Mouse (Mus musculus) liver, embryonic 15.5 days (tissue): ENCODE measurements around the gene Ccdc70. TPM values are rescaled to one million over a fixed set of nuclear protein-coding genes. Genes with fewer than 3 reads are reported as not detected.

Experiments used
- ATAC-seq: fragments of 200-750 bp; cut with Nextera tagmentation; 2 replicates; pipeline ENCODE4 v1.8.0; 2017; ENCODE audit warnings: moderate number of reproducible peaks, mild to moderate bottlenecking, moderate library complexity; ENCODE audit not compliant: insufficient read depth
- H3K27ac ChIP-seq: fragments of 300-500 bp; sonication (generic); replicated peaks from 2 replicates; pipeline ENCODE4 v1.5.1; 2015; ENCODE audit warnings: mild to moderate bottlenecking, inconsistent platforms
- H3K27me3 ChIP-seq: fragments of 300-500 bp; sonication (generic); 2 replicates; pipeline ENCODE4 v1.6.1; 2015; ENCODE audit warnings: mild to moderate bottlenecking, inconsistent platforms
- H3K36me3 ChIP-seq: fragments of 300-500 bp; sonication (generic); replicated peaks from 2 replicates; pipeline ENCODE4 v1.6.1; 2015; ENCODE audit warnings: moderate library complexity, mild to moderate bottlenecking, inconsistent platforms
- H3K4me1 ChIP-seq: fragments of 300-500 bp; sonication (generic); replicated peaks from 2 replicates; pipeline ENCODE4 v1.6.1; 2015; ENCODE audit warnings: inconsistent platforms
- H3K4me2 ChIP-seq: fragments of 300-500 bp; sonication (generic); 2 replicates; pipeline ENCODE4 v1.6.1; 2015; ENCODE audit warnings: moderate library complexity, mild to moderate bottlenecking, inconsistent platforms
- H3K4me3 ChIP-seq: fragments of 300-500 bp; sonication (generic); replicated peaks from 2 replicates; pipeline ENCODE4 v1.5.1; 2015; ENCODE audit warnings: mild to moderate bottlenecking, inconsistent platforms
- H3K9ac ChIP-seq: fragments of 300-500 bp; sonication (generic); 2 replicates; pipeline ENCODE4 v1.6.1; 2015; ENCODE audit warnings: moderate library complexity, mild to moderate bottlenecking, inconsistent platforms
- H3K9me3 ChIP-seq: fragments of 300-500 bp; sonication (generic); replicated peaks from 2 replicates; pipeline ENCODE4 v1.6.1; 2016; ENCODE audit warnings: inconsistent platforms
- WGBS: fragments of 180-500 bp; shearing (Covaris S2); methylation state at CpG from one replicate; pipeline ENCODE4 v1.1.7; 2015; ENCODE audit warnings: mixed read lengths; ENCODE audit not compliant: insufficient replicate concordance; 5-methylcytosine and 5-hydroxymethylcytosine counted together
- polyA plus RNA-seq: library from polyadenylated mRNA; unstranded; fragments of >200 nt; fragmentation: Nextera tagmentation; extraction: Ambion mirVana; gene quantifications from 2 replicates; pipeline ENCODE4 v1.2.1, GENCODE M21; 2015

Gene Ccdc70
- polyA plus RNA-seq, 1 experiment from 2014 or later, result not detected

- H3K27ac ChIP-seq, result no peak overlapping the region
- 56% methylated on average over 8 of the region's 8 CpGs for WGBS
- no peak overlapping the region for H3K9ac ChIP-seq
- H3K9me3 ChIP-seq, result no peaks in the 10 kb centered on the region
- H3K4me2 ChIP-seq, result no peak overlapping the region
- no peak for ATAC-seq
- no peaks in the 10 kb centered on the region for H3K4me1 ChIP-seq
- H3K36me3 ChIP-seq, result no peaks in the 10 kb centered on the region
- no peaks in the 10 kb centered on the region for H3K27me3 ChIP-seq
- H3K4me3 ChIP-seq, result no peak overlapping the region
Measured at GRCm38 (mm10) chr8:21981664-21982337, 12.2 kb downstream of the Ccdc70 start.

GRCm38 (mm10) chr8:21992184-21992583 is 22.6 kb downstream of the Ccdc70 start:
- Histone ChIP-seq H3K9me3 (no peaks in the 10 kb centered on the region), H3K27me3 (no peaks in the 10 kb centered on the region), H3K9ac (no peak overlapping the region), H3K4me2 (no peak overlapping the region), H3K4me3 (no peak overlapping the region), H3K27ac (no peak overlapping the region), H3K4me1 (no peaks in the 10 kb centered on the region), H3K36me3 (peaks cover 71% of the 10 kb centered on the region)
- no peak for ATAC-seq
- WGBS, result 26% methylated on average over 6 of the region's 6 CpGs

- H3K9me3 ChIP-seq, result no peaks in the 10 kb centered on the region
- no peak overlapping the region for H3K4me3 ChIP-seq
- H3K27me3 ChIP-seq, result no peaks in the 10 kb centered on the region
- H3K9ac ChIP-seq, result no peak overlapping the region
- WGBS, result 38% methylated on average over 3 of the region's 3 CpGs
- no peak overlapping the region for H3K27ac ChIP-seq
- no peaks in the 10 kb centered on the region for H3K4me1 ChIP-seq
- no peak for ATAC-seq
- H3K4me2 ChIP-seq, result no peak overlapping the region
- peaks cover 88% of the 10 kb centered on the region for H3K36me3 ChIP-seq
Measured at GRCm38 (mm10) chr8:21995181-21995580, 25.6 kb downstream of the Ccdc70 start.

GRCm38 (mm10) chr8:22004750-22005522 is 35.4 kb downstream of the Ccdc70 start:
- H3K4me1 ChIP-seq, result no peaks in the 10 kb centered on the region
- 77% methylated on average over 14 of the region's 14 CpGs for WGBS
- no peak overlapping the region for H3K4me2 ChIP-seq
- no peak overlapping the region for H3K9ac ChIP-seq
- no peak for ATAC-seq
- no peak overlapping the region for H3K27ac ChIP-seq
- H3K36me3 ChIP-seq, result peaks cover 75% of the 10 kb centered on the region
- no peaks in the 10 kb centered on the region for H3K27me3 ChIP-seq
- no peaks in the 10 kb centered on the region for H3K9me3 ChIP-seq
- no peak overlapping the region for H3K4me3 ChIP-seq

GRCm38 (mm10) chr8:22006423-22006822 is 36.8 kb downstream of the Ccdc70 start:
- no peak overlapping the region for H3K27ac ChIP-seq
- no peaks in the 10 kb centered on the region for H3K27me3 ChIP-seq
- no peak overlapping the region for H3K4me2 ChIP-seq
- ATAC-seq, result no peak
- H3K4me3 ChIP-seq, result no peak overlapping the region
- WGBS, result 73% methylated on average over 6 of the region's 6 CpGs
- no peaks in the 10 kb centered on the region for H3K4me1 ChIP-seq
- H3K9ac ChIP-seq, result no peak overlapping the region
- H3K9me3 ChIP-seq, result no peaks in the 10 kb centered on the region
- peaks cover 79% of the 10 kb centered on the region for H3K36me3 ChIP-seq

GRCm38 (mm10) chr8:22009403-22009802 is 39.8 kb downstream of the Ccdc70 start:
- no peaks in the 10 kb centered on the region for H3K4me1 ChIP-seq
- no peak overlapping the region for H3K27ac ChIP-seq
- H3K9me3 ChIP-seq, result no peaks in the 10 kb centered on the region
- no peaks in the 10 kb centered on the region for H3K27me3 ChIP-seq
- H3K4me2 ChIP-seq, result no peak overlapping the region
- no peak overlapping the region for H3K4me3 ChIP-seq
- peaks cover 82% of the 10 kb centered on the region for H3K36me3 ChIP-seq
- H3K9ac ChIP-seq, result no peak overlapping the region
- no peak for ATAC-seq
- WGBS, result 62% methylated on average over 3 of the region's 3 CpGs

GRCm38 (mm10) chr8:22013034-22013707 is 43.6 kb downstream of the Ccdc70 start:
- Histone ChIP-seq H3K4me2 (no peak overlapping the region), H3K36me3 (peaks cover 93% of the 10 kb centered on the region), H3K9me3 (no peaks in the 10 kb centered on the region), H3K4me1 (no peaks in the 10 kb centered on the region), H3K9ac (no peak overlapping the region), H3K4me3 (no peak overlapping the region), H3K27ac (no peak overlapping the region), H3K27me3 (no peaks in the 10 kb centered on the region)
- no peak for ATAC-seq
- WGBS, result 75% methylated on average over 24 of the region's 24 CpGs

- no peak for ATAC-seq
- H3K4me2 ChIP-seq, result no peak overlapping the region
- no peak overlapping the region for H3K9ac ChIP-seq
- H3K27ac ChIP-seq, result no peak overlapping the region
- 78% methylated on average over 7 of the region's 7 CpGs for WGBS
- H3K36me3 ChIP-seq, result peaks cover 88% of the 10 kb centered on the region
- no peaks in the 10 kb centered on the region for H3K27me3 ChIP-seq
- H3K4me1 ChIP-seq, result no peaks in the 10 kb centered on the region
- H3K4me3 ChIP-seq, result no peak overlapping the region
- no peaks in the 10 kb centered on the region for H3K9me3 ChIP-seq
Measured at GRCm38 (mm10) chr8:22017731-22018130, 48.2 kb downstream of the Ccdc70 start.

- no peak for ATAC-seq
- no peak overlapping the region for H3K4me3 ChIP-seq
- peaks cover 77% of the 10 kb centered on the region for H3K36me3 ChIP-seq
- no peak overlapping the region for H3K27ac ChIP-seq
- no peaks in the 10 kb centered on the region for H3K27me3 ChIP-seq
- no peaks in the 10 kb centered on the region for H3K9me3 ChIP-seq
- H3K4me2 ChIP-seq, result no peak overlapping the region
- H3K4me1 ChIP-seq, result no peaks in the 10 kb centered on the region
- no peak overlapping the region for H3K9ac ChIP-seq
- WGBS, result 68% methylated on average over 5 of the region's 5 CpGs
Measured at GRCm38 (mm10) chr8:22019498-22019897, 49.9 kb downstream of the Ccdc70 start.

- no peak for ATAC-seq
- no peaks in the 10 kb centered on the region for H3K4me1 ChIP-seq
- H3K4me3 ChIP-seq, result no peak overlapping the region
- H3K36me3 ChIP-seq, result peaks cover 77% of the 10 kb centered on the region
- H3K27me3 ChIP-seq, result no peaks in the 10 kb centered on the region
- no peaks in the 10 kb centered on the region for H3K9me3 ChIP-seq
- WGBS, result 62% methylated on average over 7 of the region's 7 CpGs
- no peak overlapping the region for H3K27ac ChIP-seq
- H3K9ac ChIP-seq, result no peak overlapping the region
- no peak overlapping the region for H3K4me2 ChIP-seq
Measured at GRCm38 (mm10) chr8:22022244-22022643, 52.7 kb downstream of the Ccdc70 start.
